Mouse (Mus musculus) right cerebral cortex, adult 2 months (tissue): ENCODE results near the gene Hoxb4.

Experiments
- DNase-seq, 2 experiments: peaks; one replicate each; pipeline ENCODE4 v3.0.0; 2021 to 2022; ENCODE audit warnings: low spot score in 2 of 2

The Hoxb4 gene

GRCm38 (mm10) chr11:96313806-96314428 lies 4.2 kb upstream of the Hoxb4 start:
- DNase-seq: no peak

GRCm38 (mm10) chr11:96314671-96315343 lies 3.3 kb upstream of the Hoxb4 start:
- DNase-seq: no peak

DNA sequence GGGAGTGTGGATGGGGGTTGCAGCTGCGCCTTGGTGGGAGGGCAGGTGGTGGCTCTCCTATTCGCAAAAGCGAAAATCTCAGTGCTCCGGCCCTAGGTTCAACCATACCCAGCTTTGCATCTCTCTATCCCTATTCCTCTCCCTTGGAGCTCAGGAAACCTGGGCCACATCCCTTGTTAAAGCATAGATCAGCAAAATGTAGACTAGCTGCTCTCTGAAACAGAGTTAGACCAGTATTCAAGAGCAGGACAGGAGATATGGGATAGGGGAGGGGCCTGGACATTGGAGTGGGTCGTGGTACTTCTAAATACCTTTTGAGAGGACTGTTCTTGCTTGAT lies 2.8 kb upstream of the Hoxb4 start:
- DNase-seq: no peak

- no peak for DNase-seq
These were observed 1.1 kb upstream of the Hoxb4 start for GRCm38 (mm10) chr11:96316696-96317607.

GRCm38 (mm10) chr11:96318368-96319070 lies 452 bp downstream of the Hoxb4 start:
- DNase-seq: no peak

DNA sequence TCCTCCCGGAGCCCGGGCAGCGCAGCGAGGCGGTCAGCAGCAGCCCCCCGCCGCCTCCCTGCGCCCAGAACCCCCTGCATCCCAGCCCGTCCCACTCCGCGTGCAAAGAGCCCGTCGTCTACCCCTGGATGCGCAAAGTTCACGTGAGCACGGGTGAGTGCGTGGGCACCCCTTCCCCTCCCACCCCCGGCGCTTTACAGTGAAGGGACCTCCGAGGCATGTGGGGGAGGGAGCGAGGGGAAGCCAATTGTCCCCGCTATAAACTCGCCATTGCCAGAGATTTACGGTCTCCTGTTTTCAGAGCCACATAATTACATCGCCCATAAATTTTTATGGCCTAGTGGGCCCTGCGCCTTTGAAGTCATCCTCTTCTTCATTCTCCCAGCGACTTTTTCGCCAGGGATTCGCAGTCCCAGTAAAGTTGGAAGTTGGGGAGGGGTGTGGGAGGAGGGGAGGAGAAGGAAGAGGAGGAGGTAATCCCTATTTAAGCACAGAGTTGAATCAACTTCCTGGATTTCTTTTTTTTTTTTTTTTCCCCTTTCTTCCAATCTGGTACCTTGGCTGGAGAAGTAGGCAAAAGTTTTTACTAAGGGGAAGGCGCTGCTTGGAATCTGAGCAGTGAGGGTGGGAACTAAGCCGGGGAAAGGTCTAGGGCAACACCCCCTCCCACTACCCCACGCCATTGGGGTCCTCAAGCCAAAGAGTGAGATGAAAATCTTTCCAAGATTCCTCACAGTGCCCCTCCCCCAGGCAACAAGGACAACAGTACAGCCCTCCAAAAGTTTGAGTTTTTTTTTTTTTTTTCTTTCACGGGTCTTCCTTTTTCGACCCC lies 1.2 kb downstream of the Hoxb4 start:
- no peak for DNase-seq

- no peak for DNase-seq
These were observed 1.8 kb downstream of the Hoxb4 start for GRCm38 (mm10) chr11:96319910-96320309.

DNA sequence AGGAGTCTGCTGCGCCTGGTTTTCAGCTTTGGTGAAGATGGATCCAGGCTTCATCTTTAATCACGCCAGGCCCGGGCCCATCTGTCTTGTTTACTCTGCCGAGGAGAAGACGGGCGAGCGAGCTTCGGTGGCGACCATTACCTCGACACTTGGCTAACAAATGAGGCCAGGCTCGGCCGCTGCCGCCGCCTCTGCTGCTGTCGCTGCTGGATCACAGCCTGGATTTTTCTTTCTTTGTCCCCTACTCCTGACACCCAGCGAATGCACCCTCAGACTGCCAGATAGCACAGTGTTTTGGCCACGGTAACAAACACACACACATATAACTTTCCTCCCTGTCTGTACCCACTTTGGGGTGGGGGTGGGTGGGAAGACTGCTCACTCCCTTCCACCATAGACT lies 2.6 kb downstream of the Hoxb4 start:
- no peak for DNase-seq

DNA sequence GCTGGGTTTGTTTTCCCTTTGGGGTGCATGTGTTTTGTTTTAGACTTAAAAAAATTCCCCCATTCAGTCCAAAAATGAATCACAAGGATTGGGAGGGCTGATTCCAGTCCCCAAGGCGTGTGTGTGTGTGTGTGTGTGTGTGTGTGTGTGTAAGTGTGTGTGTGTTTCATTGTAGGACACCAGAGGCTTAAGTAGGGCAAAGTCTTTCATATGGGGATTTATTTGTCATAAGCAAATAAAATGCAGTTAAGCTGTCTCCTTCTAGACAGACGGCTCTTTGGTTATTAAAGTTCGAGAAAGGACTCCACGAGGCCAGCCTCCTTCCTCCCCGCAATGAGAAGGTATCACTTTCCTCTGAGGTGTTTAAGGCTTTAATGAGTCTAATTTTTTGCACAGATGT lies 3.8 kb downstream of the Hoxb4 start:
- no peak for DNase-seq

DNA sequence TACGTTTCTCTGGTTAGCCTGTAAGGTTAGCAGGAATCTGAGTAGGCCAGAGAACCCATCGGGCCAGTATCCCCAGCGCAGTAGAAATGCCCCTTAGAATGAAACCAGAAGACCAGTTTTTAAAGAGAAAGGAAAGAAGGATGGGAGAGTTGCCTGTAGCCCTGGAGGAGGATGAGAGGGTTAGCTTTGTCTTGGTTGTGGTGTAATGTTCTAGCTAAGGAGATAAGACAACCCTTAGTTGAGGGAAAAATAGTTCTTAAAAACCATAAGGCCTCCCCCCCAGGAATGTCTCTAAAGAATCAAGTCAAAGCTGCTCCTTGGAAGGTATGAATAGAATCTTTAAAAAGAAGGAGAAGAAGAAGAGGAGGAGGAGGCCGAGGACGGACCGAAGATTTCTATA lies 4.7 kb downstream of the Hoxb4 start:
- no peak for DNase-seq

- DNase-seq: no peak
These were observed 5.1 kb downstream of the Hoxb4 start, which contains the start of gene Hoxb3 for GRCm38 (mm10) chr11:96323154-96323553. Gene Hoxb3 (plus strand): TSS chr11:96323326.

- DNase-seq: no peak
These were observed 6.1 kb downstream of the Hoxb4 start for GRCm38 (mm10) chr11:96324125-96324524.

GRCm38 (mm10) chr11:96324965-96325364 lies 6.9 kb downstream of the Hoxb4 start:
- DNase-seq: no peak

GRCm38 (mm10) chr11:96325747-96326212 lies 7.7 kb downstream of the Hoxb4 start:
- DNase-seq: no peak

- DNase-seq: no peak
These were observed 8.6 kb downstream of the Hoxb4 start for GRCm38 (mm10) chr11:96326705-96327104.

DNA sequence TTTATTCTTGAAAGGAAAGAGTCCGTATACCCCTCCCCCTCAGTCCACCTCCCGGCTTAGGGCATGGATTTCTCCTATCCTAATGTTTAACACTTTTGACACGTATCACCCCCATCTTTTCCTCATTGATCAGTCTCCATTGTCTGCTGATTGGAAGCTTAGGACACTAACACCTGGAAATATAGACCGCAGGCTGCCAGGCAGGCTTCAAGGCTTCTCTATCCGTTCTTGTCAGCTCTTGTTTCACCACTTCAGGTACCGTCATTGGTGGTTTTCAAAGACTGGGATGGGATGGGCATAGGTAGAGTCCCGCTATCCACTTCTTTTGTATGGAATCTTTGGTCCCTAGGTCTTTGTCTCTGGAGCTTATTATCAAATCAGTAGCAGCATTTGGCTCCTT lies 9.1 kb downstream of the Hoxb4 start:
- DNase-seq: no peak

- no peak for DNase-seq
These were observed 9.7 kb downstream of the Hoxb4 start for GRCm38 (mm10) chr11:96327750-96328149.

- DNase-seq: no peak
These were observed 10.5 kb downstream of the Hoxb4 start for GRCm38 (mm10) chr11:96328605-96329004.

DNA sequence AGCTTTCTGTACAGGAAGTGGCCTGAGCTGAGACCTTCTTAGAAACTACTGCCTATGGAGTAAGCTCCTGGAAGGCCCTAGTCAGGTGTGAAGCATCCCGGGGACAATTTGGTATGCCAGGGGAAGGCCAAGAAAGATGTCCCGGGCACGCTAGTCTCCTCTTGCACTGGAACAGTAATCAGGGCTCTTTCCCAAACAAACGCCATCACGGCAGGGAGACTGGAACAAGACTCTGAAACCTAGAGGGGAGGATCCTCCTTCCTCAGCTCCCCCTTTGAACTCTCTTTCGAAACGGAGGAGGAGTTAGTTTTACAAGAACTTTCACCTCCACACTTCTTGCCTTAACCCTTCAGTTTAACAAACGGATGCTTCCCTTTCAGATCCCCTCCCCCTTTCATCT lies 14.0 kb downstream of the Hoxb4 start:
- DNase-seq: no peak

- no peak for DNase-seq
These were observed 14.6 kb downstream of the Hoxb4 start for GRCm38 (mm10) chr11:96332618-96333032.
